Mouse (Mus musculus) B cell, adult (primary cell): ENCODE results near the gene Nit1. TPM values are rescaled to one million over a fixed set of nuclear protein-coding genes. Genes with fewer than 3 reads are reported as not detected.

Source experiments
- total RNA-seq: library from RNA; stranded (reverse); gene quantifications from 4 replicates; pipeline ENCODE4 v1.2.4, GENCODE M21; 2023; ENCODE audit not compliant: inconsistent age

Nit1 gene
- total RNA-seq, result 26.8 to 31.8 TPM (median 28.6 TPM) in 4 replicates

GRCm38 (mm10) chr1:171345225-171346094, at the start of gene Nit1, which contains the start of gene Pfdn2:
Gene Nit1 (minus strand): TSS chr1:171345646.
Gene Pfdn2 (plus strand): TSS chr1:171345670.

GRCm38 (mm10) chr1:171388376-171389102, 43.1 kb upstream of the Nit1 start, which contains the start of gene Arhgap30:
Gene Arhgap30 (plus strand): TSS chr1:171388954.

GRCm38 (mm10) chr1:171369845-171370556, 24.6 kb upstream of the Nit1 start, which contains the start of gene Nectin4:
Gene Nectin4 (plus strand): TSS chr1:171370099.

GRCm38 (mm10) chr1:171360656-171361055, 15.2 kb upstream of the Nit1 start, which contains the start of gene Klhdc9:
Gene Klhdc9 (minus strand): TSS chr1:171360798.

GRCm38 (mm10) chr1:171328839-171329432, 16.5 kb downstream of the Nit1 start, which contains the start of gene Dedd:
Gene Dedd (plus strand): TSS chr1:171329145.

GRCm38 (mm10) chr1:171294298-171295062, 51.0 kb downstream of the Nit1 start, which contains the start of gene Ufc1:
Gene Ufc1 (minus strand): TSS chr1:171295024.

Other genes with a start within 250 kb of the Nit1 start
- gene Cfap126, start 231.7 kb downstream of the Nit1 start, total RNA-seq, result 0.67 to 2.6 TPM (median 1.1 TPM) in 4 replicates
- 89.4 to 111 TPM (median 94.1 TPM) in 4 replicates for gene Sdhc, start 195.0 kb downstream of the Nit1 start, total RNA-seq
- not detected in 4 replicates for gene Mpz, start 194.9 kb downstream of the Nit1 start, total RNA-seq
- not detected in 4 replicates for gene Pcp4l1, start 149.4 kb downstream of the Nit1 start, total RNA-seq
- gene Nr1i3, start 131.7 kb downstream of the Nit1 start, total RNA-seq, result not detected in 4 replicates
- 21.8 to 26.5 TPM (median 24.2 TPM) in 4 replicates for gene Tomm40l, start 123.1 kb downstream of the Nit1 start, total RNA-seq
- gene Apoa2, start 120.6 kb downstream of the Nit1 start, total RNA-seq, result not detected in 4 replicates
- gene Fcer1g, start 111.3 kb downstream of the Nit1 start, total RNA-seq, result 4.7 to 12.2 TPM (median 7.7 TPM) in 4 replicates
- gene Adamts4, start 95.2 kb downstream of the Nit1 start, total RNA-seq, result not detected in 4 replicates
- 120 to 147 TPM (median 125 TPM) in 4 replicates for gene Ndufs2, start 94.3 kb downstream of the Nit1 start, total RNA-seq
- 79.8 to 117 TPM (median 101 TPM) in 4 replicates for gene B4galt3, start 75.3 kb downstream of the Nit1 start, total RNA-seq
- 60.4 to 71.5 TPM (median 66.1 TPM) in 4 replicates for gene Ppox, start 64.5 kb downstream of the Nit1 start, total RNA-seq
- gene Usp21, start 57.7 kb downstream of the Nit1 start, total RNA-seq, result 48.5 to 60.7 TPM (median 55.3 TPM) in 4 replicates
- gene Ufc1, start 50.6 kb downstream of the Nit1 start, total RNA-seq, result 44.8 to 53.1 TPM (median 48.1 TPM) in 4 replicates
- 31.3 to 39.4 TPM (median 34.5 TPM) in 4 replicates for gene Dedd, start 16.5 kb downstream of the Nit1 start, total RNA-seq
- 67.5 to 78.8 TPM (median 74.9 TPM) in 4 replicates for gene Pfdn2, start within 50 bp of the Nit1 start, total RNA-seq
- 0.32 to 0.58 TPM (median 0.45 TPM) in 4 replicates for gene Klhdc9, start 15.2 kb upstream of the Nit1 start, total RNA-seq
- gene Nectin4, start 24.5 kb upstream of the Nit1 start, total RNA-seq, result 0.21 to 0.58 TPM (median 0.45 TPM) in 4 replicates
- gene Arhgap30, start 43.3 kb upstream of the Nit1 start, total RNA-seq, result 295 to 311 TPM (median 296 TPM) in 4 replicates
- 168 to 206 TPM (median 179 TPM) in 4 replicates for gene Usf1, start 65.7 kb upstream of the Nit1 start, total RNA-seq
- gene Tstd1, start 73.2 kb upstream of the Nit1 start, total RNA-seq, result 6.4 to 19.0 TPM (median 10.9 TPM) in 4 replicates
- 0.27 to 1.3 TPM (median 0.89 TPM) in 4 replicates for gene F11r, start 91.9 kb upstream of the Nit1 start, total RNA-seq
- 8.7 to 11.8 TPM (median 9.2 TPM) in 4 replicates for gene Alyref2, start 157.8 kb upstream of the Nit1 start, total RNA-seq
- not detected in 4 replicates for gene Itln1, start 189.6 kb upstream of the Nit1 start, total RNA-seq
- 10.1 to 11.8 TPM (median 11.3 TPM) in 4 replicates for gene Cd244a, start 213.5 kb upstream of the Nit1 start, total RNA-seq